Mouse (Mus musculus): ENCODE measurements around the gene Gm14443.
"Not testable (repeated sequence)": the region's sequence is repeated elsewhere in the genome, so short reads cannot be mapped to it uniquely, and the experiment has no call there.

Gm14443 gene

GRCm38 (mm10) chr2:175175401-175176180, at the start of gene Gm14443:
Gene Gm14443 (minus strand): TSS chr2:175175871.
- not testable (repeated sequence) for DNase-seq

GRCm38 (mm10) chr2:175206732-175207131, 31.1 kb upstream of the Gm14443 start, which contains the start of gene Gm14391:
Gene Gm14391 (minus strand): TSS chr2:175206917.
- DNase-seq = not testable (repeated sequence)

- DNase-seq = not testable (repeated sequence)
Measured at GRCm38 (mm10) chr2:175179008-175179407, 3.3 kb upstream of the Gm14443 start.

GRCm38 (mm10) chr2:175176312-175176711, 641 bp upstream of the Gm14443 start:
- DNase-seq = no peak

GRCm38 (mm10) chr2:175174058-175174457, 1.6 kb downstream of the Gm14443 start:
- DNase-seq = not testable (repeated sequence)

- DNase-seq = not testable (repeated sequence)
Measured at GRCm38 (mm10) chr2:175172906-175173595, 2.6 kb downstream of the Gm14443 start.

- no peak for DNase-seq
Measured at GRCm38 (mm10) chr2:175172123-175172522, 3.5 kb downstream of the Gm14443 start.

- not testable (repeated sequence) for DNase-seq
Measured at GRCm38 (mm10) chr2:175166870-175167269, 8.8 kb downstream of the Gm14443 start.

- not testable (repeated sequence) for DNase-seq
Measured at GRCm38 (mm10) chr2:175165110-175165509, 10.6 kb downstream of the Gm14443 start.

GRCm38 (mm10) chr2:175161438-175161837, 14.2 kb downstream of the Gm14443 start:
- not testable (repeated sequence) for DNase-seq

- no peak for DNase-seq
Measured at GRCm38 (mm10) chr2:175158642-175159041, 17.0 kb downstream of the Gm14443 start.

- no peak for DNase-seq
Measured at GRCm38 (mm10) chr2:175156696-175157095, 19.0 kb downstream of the Gm14443 start.

GRCm38 (mm10) chr2:175141993-175142295, 33.7 kb downstream of the Gm14443 start, which contains the start of gene Gm14399:
Gene Gm14399 (minus strand): TSS chr2:175142012.
- DNase-seq = not testable (repeated sequence)

GRCm38 (mm10) chr2:175141118-175141992, 34.3 kb downstream of the Gm14443 start:
- not testable (repeated sequence) for DNase-seq

- DNase-seq = not testable (repeated sequence)
Measured at GRCm38 (mm10) chr2:175140624-175141023, 35.0 kb downstream of the Gm14443 start.
